Mouse (Mus musculus) embryonic fibroblast, embryonic 13.5 days (primary cell): ENCODE data around the gene Map3k4.

Source experiments
- CTCF ChIP-seq: IDR thresholded peaks from 2 replicates; pipeline ENCODE4 v1.5.1; 2011; ENCODE audit warnings: mild to moderate bottlenecking, control low read depth, low read length, moderate library complexity, borderline replicate concordance; ENCODE audit not compliant: insufficient read depth
- POLR2A ChIP-seq: IDR thresholded peaks from 2 replicates; pipeline ENCODE4 v1.6.1; 2011; ENCODE audit warnings: low read depth, mild to moderate bottlenecking, control low read depth, low read length, moderate library complexity

- no peak for TF ChIP-seq CTCF
- TF ChIP-seq POLR2A: no peak
Measured at GRCm38 (mm10) chr17:12293571-12293970, 25.0 kb downstream of the Map3k4 start.
